Mouse (Mus musculus) frontal cortex, postnatal 10 days (tissue): Measurements from ENCODE around the gene Immt.
"Not testable (repeated sequence)": the region's sequence is repeated elsewhere in the genome, so short reads cannot be mapped to it uniquely, and the experiment has no call there.

Source experiments
- DNase-seq, 2 experiments: peaks; one replicate each; pipeline ENCODE4 v3.0.0; 2022; ENCODE audit warnings: low spot score in 2 of 2, mixed read lengths in 1 of 2

Gene Immt

GRCm38 (mm10) chr6:71840597-71841290 lies 9.6 kb downstream of the Immt start:
- no peak for DNase-seq

GRCm38 (mm10) chr6:71846906-71847305 lies 15.8 kb downstream of the Immt start:
- DNase-seq, result not testable (repeated sequence)

- DNase-seq, result no peak
Measured at GRCm38 (mm10) chr6:71867751-71868150, 36.6 kb downstream of the Immt start.

- DNase-seq, result no peak
Measured at GRCm38 (mm10) chr6:71868809-71869208, 37.7 kb downstream of the Immt start.

- DNase-seq, result no peak
Measured at GRCm38 (mm10) chr6:71871396-71871795, 40.3 kb downstream of the Immt start.

- no peak for DNase-seq
Measured at GRCm38 (mm10) chr6:71877965-71878760, 47.0 kb downstream of the Immt start.

GRCm38 (mm10) chr6:71893263-71893662 lies 62.1 kb downstream of the Immt start:
- no peak for DNase-seq

- DNase-seq, result no peak
Measured at GRCm38 (mm10) chr6:71907702-71908235, 76.6 kb downstream of the Immt start.

- DNase-seq, result peak; percentile 81 to 89
Measured at GRCm38 (mm10) chr6:71908481-71909381, 77.6 kb downstream of the Immt start, which contains the start of the genes Ptcd3 and Polr1a. Ptcd3 (minus strand) TSS chr6:71908750. Polr1a (plus strand) TSS chr6:71909053.

GRCm38 (mm10) chr6:71909384-71909783 lies 78.3 kb downstream of the Immt start:
- no peak for DNase-seq

- DNase-seq, result no peak
Measured at GRCm38 (mm10) chr6:71909840-71910239, 78.7 kb downstream of the Immt start.

- DNase-seq, result no peak
Measured at GRCm38 (mm10) chr6:71911686-71912450, 80.7 kb downstream of the Immt start.

- no peak for DNase-seq
Measured at GRCm38 (mm10) chr6:71920752-71921151, 89.6 kb downstream of the Immt start.

GRCm38 (mm10) chr6:71925233-71925632 lies 94.1 kb downstream of the Immt start:
- DNase-seq, result not testable (repeated sequence)
